Mouse (Mus musculus) heart, embryonic 11.5 days (tissue): ENCODE measurements around the gene Rpl36al. TPM values are rescaled to one million over a fixed set of nuclear protein-coding genes. Genes with fewer than 3 reads are reported as not detected.

Experiments used
- ATAC-seq: fragments of 200-750 bp; cut with Nextera tagmentation; replicated peaks from 2 replicates; pipeline ENCODE4 v1.8.0; 2017; ENCODE audit warnings: moderate library complexity; ENCODE audit not compliant: insufficient number of reproducible peaks, low FRiP score, low TSS enrichment
- H3K27ac ChIP-seq: fragments of 300-500 bp; sonication (generic); 2 replicates; pipeline ENCODE4 v1.5.1; 2014; ENCODE audit warnings: mild to moderate bottlenecking, low read depth, low read length
- H3K27me3 ChIP-seq: fragments of 300-500 bp; sonication (generic); 2 replicates; pipeline ENCODE4 v1.6.1; 2014; ENCODE audit warnings: mild to moderate bottlenecking, low read length, mixed read lengths; ENCODE audit not compliant: control insufficient read depth, insufficient read depth
- H3K36me3 ChIP-seq: fragments of 300-500 bp; sonication (generic); 2 replicates; pipeline ENCODE4 v1.6.1; 2014; ENCODE audit warnings: mild to moderate bottlenecking, low read length, moderate library complexity, mixed read lengths; ENCODE audit not compliant: control insufficient read depth, insufficient read depth
- H3K4me1 ChIP-seq: fragments of 300-500 bp; sonication (generic); 2 replicates; pipeline ENCODE4 v1.6.1; 2014; ENCODE audit warnings: low read length; ENCODE audit not compliant: control insufficient read depth, insufficient read depth
- H3K4me2 ChIP-seq: fragments of 300-500 bp; sonication (generic); 2 replicates; pipeline ENCODE4 v1.6.1; 2014; ENCODE audit warnings: mild to moderate bottlenecking, moderate library complexity
- H3K4me3 ChIP-seq: fragments of 300-500 bp; sonication (generic); 2 replicates; pipeline ENCODE4 v1.5.1; 2014; ENCODE audit warnings: low read depth, low read length
- H3K9ac ChIP-seq: fragments of 300-500 bp; sonication (generic); 2 replicates; pipeline ENCODE4 v1.6.1; 2014; ENCODE audit warnings: mild to moderate bottlenecking, low read depth, low read length, moderate library complexity
- H3K9me3 ChIP-seq: fragments of 300-500 bp; sonication (generic); replicated peaks from 2 replicates; pipeline ENCODE4 v1.6.1; 2016; ENCODE audit warnings: low read length; ENCODE audit not compliant: control insufficient read depth
- WGBS: fragments of 180-500 bp; shearing (Covaris S2); extraction: QIAGEN DNeasy Blood & Tissue Kit; methylation state at CpG from one replicate; pipeline ENCODE4 v1.1.7; 2014; ENCODE audit not compliant: insufficient replicate concordance; 5-methylcytosine and 5-hydroxymethylcytosine counted together
- polyA plus RNA-seq: library from polyadenylated mRNA; unstranded; fragments of >200 nt; fragmentation: Nextera tagmentation; extraction: Ambion mirVana; gene quantifications from 2 replicates; pipeline ENCODE4 v1.2.1, GENCODE M21; 2014

Gene Rpl36al
- polyA plus RNA-seq = 539 and 559 TPM in 2 replicates

- Histone ChIP-seq H3K4me3 (peak within 1 kb of the TSS; percentile 92), H3K27me3 (no peaks in the 10 kb centered on the region), H3K9ac (peak within 1 kb of the TSS; percentile 96), H3K36me3 (0 out of 2 replicates have a peak, but pooled peaks cover 6% of the 10 kb centered on the region), H3K4me1 (peaks cover 12% of the 10 kb centered on the region), H3K9me3 (no peaks in the 10 kb centered on the region), H3K27ac (peak within 1 kb of the TSS; percentile 79), H3K4me2 (peak within 1 kb of the TSS; percentile 75)
- under 1% methylated on average over 82 of the region's 84 CpGs for WGBS
- ATAC-seq = peak; percentile 99
Observed at GRCm38 (mm10) chr12:69183583-69184308, at the start of gene Rpl36al, which contains the start of gene Mgat2. Gene Rpl36al (minus strand): TSS chr12:69184083. Gene Mgat2 (plus strand): TSS chr12:69184157.

GRCm38 (mm10) chr12:69229251-69229650, 45.4 kb upstream of the Rpl36al start:
- H3K27ac ChIP-seq = no peak overlapping the region
- H3K36me3 ChIP-seq = no peaks in the 10 kb centered on the region
- no peak overlapping the region for H3K4me3 ChIP-seq
- no peaks in the 10 kb centered on the region for H3K27me3 ChIP-seq
- H3K4me2 ChIP-seq = no peak overlapping the region
- peaks cover 4% of the 10 kb centered on the region; the same call in 1 of the 2 replicates for H3K4me1 ChIP-seq
- H3K9me3 ChIP-seq = no peaks in the 10 kb centered on the region
- 75% methylated on average over 2 of the region's 2 CpGs for WGBS
- ATAC-seq = no peak
- H3K9ac ChIP-seq = no peak overlapping the region

- Histone ChIP-seq H3K9me3 (no peaks in the 10 kb centered on the region), H3K9ac (peak within 1 kb of the TSS; percentile 78), H3K4me2 (peak within 1 kb of the TSS; percentile 57), H3K4me1 (peaks cover 4% of the 10 kb centered on the region; the same call in 1 of the 2 replicates), H3K27me3 (no peaks in the 10 kb centered on the region), H3K27ac (peak within 1 kb of the TSS; percentile 84), H3K36me3 (peaks cover 3% of the 10 kb centered on the region; the same call in 1 of the 2 replicates), H3K4me3 (peak within 1 kb of the TSS; percentile 69)
- under 1% methylated on average over 37 of the region's 37 CpGs for WGBS
- ATAC-seq = peak; percentile 92
Observed at GRCm38 (mm10) chr12:69227776-69228466, 44.0 kb upstream of the Rpl36al start, which contains the start of gene Pole2. Gene Pole2 (minus strand): TSS chr12:69228195.

- Histone ChIP-seq H3K4me1 (no peaks in the 10 kb centered on the region), H3K4me2 (no peak overlapping the region), H3K9me3 (no peaks in the 10 kb centered on the region), H3K36me3 (peaks cover 12% of the 10 kb centered on the region), H3K9ac (no peak overlapping the region), H3K4me3 (no peak overlapping the region), H3K27me3 (no peaks in the 10 kb centered on the region), H3K27ac (no peak overlapping the region)
- ATAC-seq = no peak
- 91% methylated on average over 19 of the region's 19 CpGs for WGBS
Observed at GRCm38 (mm10) chr12:69220613-69221277, 36.9 kb upstream of the Rpl36al start.

- WGBS = 93% methylated on average over 7 of the region's 7 CpGs
- Histone ChIP-seq H3K9ac (no peak overlapping the region), H3K4me2 (no peak overlapping the region), H3K27ac (no peak overlapping the region), H3K4me3 (no peak overlapping the region), H3K9me3 (no peaks in the 10 kb centered on the region), H3K36me3 (peaks cover 12% of the 10 kb centered on the region), H3K4me1 (no peaks in the 10 kb centered on the region), H3K27me3 (no peaks in the 10 kb centered on the region)
- ATAC-seq = no peak
Observed at GRCm38 (mm10) chr12:69216587-69216986, 32.7 kb upstream of the Rpl36al start.

- no peaks in the 10 kb centered on the region for H3K27me3 ChIP-seq
- H3K27ac ChIP-seq = no peak overlapping the region
- peaks cover 12% of the 10 kb centered on the region; the same call in 1 of the 2 replicates for H3K36me3 ChIP-seq
- H3K4me2 ChIP-seq = no peak overlapping the region
- 85% methylated on average over 3 of the region's 3 CpGs for WGBS
- no peaks in the 10 kb centered on the region for H3K9me3 ChIP-seq
- no peak overlapping the region for H3K9ac ChIP-seq
- H3K4me3 ChIP-seq = no peak overlapping the region
- no peaks in the 10 kb centered on the region for H3K4me1 ChIP-seq
- no peak for ATAC-seq
Observed at GRCm38 (mm10) chr12:69215000-69215785, 31.3 kb upstream of the Rpl36al start.

- Histone ChIP-seq H3K9me3 (no peaks in the 10 kb centered on the region), H3K4me2 (no peak overlapping the region), H3K4me1 (no peaks in the 10 kb centered on the region), H3K36me3 (peaks cover 12% of the 10 kb centered on the region; the same call in 1 of the 2 replicates), H3K27ac (no peak overlapping the region), H3K27me3 (no peaks in the 10 kb centered on the region), H3K4me3 (no peak overlapping the region), H3K9ac (no peak overlapping the region)
- no peak for ATAC-seq
- 88% methylated on average over 7 of the region's 7 CpGs for whole genome bisulfite sequencing
Observed at GRCm38 (mm10) chr12:69214393-69214792, 30.5 kb upstream of the Rpl36al start.
